Mouse (Mus musculus) small intestine, adult 2 months (tissue): Measurements from ENCODE around the gene Prkci. TPM values are rescaled to one million over a fixed set of nuclear protein-coding genes. Genes with fewer than 3 reads are reported as not detected.

ENCODE experiments used
- H3K27ac ChIP-seq: fragments of 200-500 bp; 2 replicates; pipeline ENCODE4 v1.5.1; 2012; ENCODE audit warnings: low read depth, low read length, control low read depth, inconsistent platforms; ENCODE audit not compliant: insufficient read depth
- H3K27me3 ChIP-seq: fragments of 200-500 bp; 2 replicates; pipeline ENCODE4 v1.6.1; 2012; ENCODE audit warnings: mild to moderate bottlenecking, moderate library complexity, low read length, inconsistent platforms; ENCODE audit not compliant: control insufficient read depth, insufficient read depth
- H3K36me3 ChIP-seq: fragments of 200-500 bp; 2 replicates; pipeline ENCODE4 v1.6.1; 2012; ENCODE audit warnings: mild to moderate bottlenecking, low read length, control low read depth, inconsistent platforms; ENCODE audit not compliant: control insufficient read depth, insufficient read depth
- H3K4me1 ChIP-seq: fragments of 200-500 bp; 2 replicates; pipeline ENCODE4 v1.6.1; 2012; ENCODE audit warnings: low read length, inconsistent platforms, mixed read lengths; ENCODE audit not compliant: control insufficient read depth, insufficient read depth, insufficient read length
- H3K4me3 ChIP-seq: fragments of 200-500 bp; 2 replicates; pipeline ENCODE4 v1.5.1; 2012; ENCODE audit warnings: low read depth, mild to moderate bottlenecking, control low read depth, inconsistent platforms, low read length, moderate library complexity
- CTCF ChIP-seq: fragments of 200-500 bp; IDR thresholded peaks from 2 replicates; pipeline ENCODE4 v1.5.1; 2012; ENCODE audit warnings: low read depth, mild to moderate bottlenecking, control low read depth, inconsistent platforms, low read length, moderate library complexity, mixed read lengths; ENCODE audit not compliant: insufficient replicate concordance, insufficient read length; ENCODE audit errors: extremely low read depth
- POLR2A ChIP-seq: fragments of 200-500 bp; IDR thresholded peaks from 2 replicates; pipeline ENCODE4 v1.6.1; 2012; ENCODE audit warnings: low read depth, mild to moderate bottlenecking, control low read depth, inconsistent platforms, low read length, moderate library complexity
- WGBS: fragments of 180-500 bp; shearing (Covaris S2); methylation state at CpG from one replicate; pipeline ENCODE4 v1.1.7; 2018; 5-methylcytosine and 5-hydroxymethylcytosine counted together
- polyA plus RNA-seq: library from polyadenylated mRNA; depleted of rRNA; stranded (reverse); fragments of >200 nt; gene quantifications from 2 replicates; pipeline ENCODE4 v1.2.3, GENCODE M21; 2012

Prkci gene
- polyA plus RNA-seq, 1 experiment = 7.0 TPM

GRCm38 (mm10) chr3:31022895-31023436, 27.4 kb downstream of the Prkci start:
- no peak overlapping the region for H3K4me3 ChIP-seq
- TF ChIP-seq CTCF (no peak), POLR2A (no peak)
- no peaks in the 10 kb centered on the region for H3K4me1 ChIP-seq
- 64% methylated on average over 7 of the region's 7 CpGs for WGBS
- no peaks in the 10 kb centered on the region for H3K27me3 ChIP-seq
- no peak overlapping the region for H3K27ac ChIP-seq
- peaks cover 17% of the 10 kb centered on the region for H3K36me3 ChIP-seq

GRCm38 (mm10) chr3:31027718-31028117, 32.2 kb downstream of the Prkci start:
- Histone ChIP-seq H3K27me3 (no peaks in the 10 kb centered on the region), H3K36me3 (peaks cover 13% of the 10 kb centered on the region), H3K4me1 (no peaks in the 10 kb centered on the region), H3K4me3 (no peak overlapping the region), H3K27ac (no peak overlapping the region)
- TF ChIP-seq POLR2A (no peak), CTCF (no peak)
- 88% methylated on average over 8 of the region's 8 CpGs for WGBS

GRCm38 (mm10) chr3:31031621-31032020, 36.1 kb downstream of the Prkci start:
- Histone ChIP-seq H3K4me3 (no peak overlapping the region), H3K4me1 (no peaks in the 10 kb centered on the region), H3K27ac (no peak overlapping the region), H3K36me3 (peaks cover 19% of the 10 kb centered on the region), H3K27me3 (no peaks in the 10 kb centered on the region)
- WGBS = 92% methylated on average over 9 of the region's 9 CpGs
- TF ChIP-seq CTCF (no peak), POLR2A (no peak)

GRCm38 (mm10) chr3:31033644-31034043, 38.1 kb downstream of the Prkci start:
- H3K27ac ChIP-seq = no peak overlapping the region
- TF ChIP-seq POLR2A = no peak
- no peak for TF ChIP-seq CTCF
- H3K4me3 ChIP-seq = no peak overlapping the region
- no peaks in the 10 kb centered on the region for H3K4me1 ChIP-seq
- H3K36me3 ChIP-seq = peaks cover 25% of the 10 kb centered on the region
- no peaks in the 10 kb centered on the region for H3K27me3 ChIP-seq
- 83% methylated on average over 3 of the region's 3 CpGs for WGBS

- WGBS = 93% methylated on average over 13 of the region's 13 CpGs
- peaks cover 37% of the 10 kb centered on the region for H3K36me3 ChIP-seq
- H3K4me1 ChIP-seq = no peaks in the 10 kb centered on the region
- no peak overlapping the region for H3K4me3 ChIP-seq
- H3K27ac ChIP-seq = no peak overlapping the region
- H3K27me3 ChIP-seq = no peaks in the 10 kb centered on the region
- TF ChIP-seq POLR2A (no peak), CTCF (no peak)
Observed at GRCm38 (mm10) chr3:31037851-31038250, 42.3 kb downstream of the Prkci start.

- no peaks in the 10 kb centered on the region for H3K27me3 ChIP-seq
- no peaks in the 10 kb centered on the region for H3K4me1 ChIP-seq
- H3K36me3 ChIP-seq = peaks cover 34% of the 10 kb centered on the region
- H3K27ac ChIP-seq = no peak overlapping the region
- H3K4me3 ChIP-seq = no peak overlapping the region
- TF ChIP-seq CTCF (no peak), POLR2A (no peak)
- WGBS = 78% methylated on average over 10 of the region's 10 CpGs
Observed at GRCm38 (mm10) chr3:31038689-31039088, 43.1 kb downstream of the Prkci start.

- H3K36me3 ChIP-seq = peaks cover 36% of the 10 kb centered on the region
- H3K27me3 ChIP-seq = no peaks in the 10 kb centered on the region
- WGBS = 88% methylated on average over 2 of the region's 2 CpGs
- TF ChIP-seq POLR2A (no peak), CTCF (no peak)
- no peak overlapping the region for H3K4me3 ChIP-seq
- H3K4me1 ChIP-seq = no peaks in the 10 kb centered on the region
- no peak overlapping the region for H3K27ac ChIP-seq
Observed at GRCm38 (mm10) chr3:31042992-31043391, 47.4 kb downstream of the Prkci start.

GRCm38 (mm10) chr3:31047263-31047662, 51.7 kb downstream of the Prkci start:
- 71% methylated on average over 3 of the region's 3 CpGs for WGBS
- H3K4me3 ChIP-seq = no peak overlapping the region

More at GRCm38 (mm10) chr3:31047263-31047662, 51.7 kb downstream of the Prkci start:
- TF ChIP-seq CTCF (peak; percentile 17; the same call in 1 of the 2 replicates), POLR2A (no peak)
- Histone ChIP-seq H3K4me1 (no peaks in the 10 kb centered on the region), H3K27ac (no peak overlapping the region), H3K36me3 (peaks cover 30% of the 10 kb centered on the region), H3K27me3 (no peaks in the 10 kb centered on the region)
